Mouse (Mus musculus) left cerebral cortex, postnatal 10 days (tissue): Measurements from ENCODE around the gene a. TPM values are rescaled to one million over a fixed set of nuclear protein-coding genes. Genes with fewer than 3 reads are reported as not detected.

Experiments used
- DNase-seq, 2 experiments: peaks; one replicate each; pipeline ENCODE4 v3.0.0; 2021 to 2022; ENCODE audit warnings: low spot score in 2 of 2, mixed read lengths in 1 of 2; ENCODE audit errors: extremely low spot score in 1 of 2
- intact Hi-C: fragments of 180-260 bp; cut with DNase I; formaldehyde crosslinking; loops from one replicate; pipeline ENCODE4 v1.15.1; 2025
- total RNA-seq, 2 experiments: library from RNA; stranded (reverse); gene quantifications; 2 replicates each; pipeline ENCODE4 v1.2.3; 2021

Gene a
- total RNA-seq, 2 experiments from 2014 or later, result 0.77 TPM; not detected in 1

DNA sequence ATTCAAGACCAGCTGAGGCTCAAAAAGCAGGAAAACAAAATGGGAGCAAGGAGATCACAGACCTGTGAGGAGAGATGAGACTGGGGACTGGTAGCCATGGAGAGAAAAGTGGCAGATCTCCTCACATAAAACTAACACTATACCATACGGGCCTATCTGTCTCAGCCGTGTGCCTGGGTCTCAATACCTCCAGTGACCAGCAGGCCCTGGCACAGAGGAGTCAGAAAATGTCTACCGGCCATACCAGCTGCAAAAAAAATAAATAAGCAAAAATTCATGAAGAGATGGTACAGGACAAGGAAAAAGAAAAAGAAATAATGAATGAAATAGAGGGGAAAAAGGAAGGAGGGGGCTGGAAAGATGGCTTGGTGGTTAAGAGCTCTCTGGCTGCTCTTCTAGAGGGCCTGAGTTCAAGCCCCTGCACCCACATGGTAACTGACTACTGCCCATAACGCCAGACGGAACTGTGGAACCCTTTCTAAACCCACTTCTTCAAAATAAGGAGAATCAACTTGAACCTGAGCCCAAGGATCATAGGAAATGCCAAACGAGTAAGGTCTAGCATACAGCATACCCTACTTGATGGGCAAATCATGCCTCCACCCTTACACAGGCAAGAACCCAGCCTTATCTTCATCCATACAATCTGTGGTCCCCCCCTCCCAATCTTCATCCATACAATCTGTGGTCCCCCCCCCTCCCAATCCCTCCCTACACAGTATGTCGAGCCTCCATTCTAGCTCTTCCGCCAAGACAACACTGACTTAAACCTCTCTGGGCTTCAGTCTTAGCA lies 281.3 kb downstream of the a start:
- DNase-seq, result no peak
- intact Hi-C loops, result no loop called here

- no peak for DNase-seq
- intact Hi-C loops, result no loop called here
These were observed 282.1 kb downstream of the a start for GRCm38 (mm10) chr2:155073347-155073746.

DNA sequence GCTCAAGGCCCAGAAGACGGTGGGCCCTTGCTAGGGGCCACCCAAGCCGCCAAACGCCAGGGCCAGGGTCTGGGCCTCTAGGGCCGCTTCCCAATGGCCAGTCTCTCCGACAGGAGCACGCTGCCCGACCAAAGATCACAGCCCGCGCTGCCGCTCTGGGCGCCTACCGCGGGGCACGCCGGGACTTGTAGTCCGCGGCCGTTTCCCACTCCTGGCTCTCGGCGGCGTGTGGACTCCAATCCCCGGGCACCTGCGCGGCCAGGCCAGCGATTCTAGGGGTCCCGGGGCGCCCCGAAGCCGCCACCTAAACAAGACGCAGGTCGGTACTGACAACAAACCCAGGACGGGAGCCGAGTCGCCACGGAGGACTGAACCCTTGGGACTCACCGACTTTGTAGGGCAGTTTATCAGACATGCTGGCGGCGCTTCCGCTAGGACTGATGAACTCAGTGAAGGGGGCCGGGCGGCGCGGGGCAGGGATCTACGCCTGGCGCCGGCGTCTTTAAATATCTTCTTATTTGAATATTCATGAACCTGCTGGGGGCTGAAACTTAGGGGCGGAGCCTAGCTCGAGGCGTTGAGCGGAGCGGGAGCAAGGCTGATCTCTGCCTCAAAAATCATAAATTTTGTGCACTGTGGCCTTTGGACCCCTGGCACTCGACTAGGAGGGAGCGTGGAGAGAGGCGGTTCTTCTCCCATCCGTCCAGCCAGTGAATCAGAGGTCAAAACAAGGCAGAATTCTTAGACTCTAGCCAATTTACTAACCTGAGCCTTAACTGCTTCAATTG lies 283.0 kb downstream of the a start, which contains the start of gene Ahcy:
Gene Ahcy, minus strand, starts transcription at position 520 of the 788 bp plus-strand sequence.
- DNase-seq, result peak; percentile 80 to 93
- intact Hi-C loops, result no loop called here

DNA sequence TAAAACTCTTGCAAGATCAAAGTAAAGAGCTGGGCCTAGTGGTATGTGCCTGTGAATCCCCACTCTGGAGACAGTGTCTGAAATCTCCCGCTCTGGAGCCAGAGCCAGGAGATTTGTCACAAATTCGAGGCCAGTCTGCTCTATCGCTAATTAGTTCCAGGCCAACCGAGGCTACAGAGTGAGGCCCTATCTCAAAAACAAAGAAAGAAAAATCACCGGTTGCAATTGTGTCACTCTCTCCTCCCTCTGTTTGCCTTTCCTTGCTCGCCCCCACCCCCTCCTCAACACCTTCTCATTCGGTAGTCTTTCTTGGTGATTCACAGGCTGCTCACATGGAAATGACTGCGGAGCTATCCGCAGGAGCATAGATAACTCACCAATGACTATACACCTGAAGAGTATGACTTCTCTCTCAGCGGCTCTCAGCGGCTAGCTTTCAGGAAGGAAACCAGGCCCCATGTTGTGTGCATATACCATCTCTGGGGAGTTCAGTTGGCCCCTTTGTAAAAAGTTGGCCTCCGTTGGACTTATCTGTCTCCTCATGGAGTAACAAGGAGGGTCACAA lies 283.6 kb downstream of the a start:
- intact Hi-C loops, result no loop called here
- peak in 1 of 2 experiments; percentile 11 for DNase-seq

GRCm38 (mm10) chr2:155075649-155076048 lies 284.4 kb downstream of the a start:
- DNase-seq, result no peak
- intact Hi-C loops, result no loop called here

DNA sequence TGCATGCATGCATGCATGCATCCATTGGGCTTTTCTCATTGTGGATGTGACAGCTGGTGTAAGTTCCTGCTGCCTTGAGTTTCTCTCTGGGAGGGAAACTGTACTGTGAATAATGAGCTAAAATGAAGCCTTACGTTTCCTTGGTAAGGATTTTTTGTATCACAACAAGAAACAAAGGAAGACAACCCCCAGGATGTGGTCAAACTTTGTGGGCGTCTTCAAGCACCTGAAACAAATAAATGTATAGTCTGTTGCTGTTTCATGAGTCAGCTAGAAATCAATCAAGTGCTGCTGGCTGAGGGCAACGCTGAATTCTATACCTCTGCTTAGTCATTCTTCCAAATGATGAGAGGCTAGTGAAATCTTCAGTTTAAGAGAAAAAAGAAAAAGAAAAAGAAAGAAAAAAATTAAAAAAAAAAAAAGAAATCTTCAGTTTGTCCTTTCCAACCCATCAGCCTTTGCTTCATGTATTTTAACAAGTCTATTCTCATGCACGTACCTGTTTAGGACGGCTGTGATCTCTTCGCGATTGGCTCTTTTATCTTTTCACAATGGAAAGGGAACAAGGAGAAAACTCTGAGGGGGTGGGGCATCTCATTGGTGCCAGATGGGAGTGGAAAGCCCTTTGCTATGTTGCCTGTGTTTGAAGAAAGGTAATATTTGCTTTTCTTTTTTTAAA lies 288.4 kb downstream of the a start:
- intact Hi-C loops, result loop anchor here (5.0 kb wide), 1 partner anchor 53 kb away; the partner anchor contains the start of gene Itch
- no peak for DNase-seq

GRCm38 (mm10) chr2:155080179-155080530 lies 289.0 kb downstream of the a start:
- intact Hi-C loops, result loop anchor here (5.0 kb wide), 1 partner anchor 52 kb away; the partner anchor contains the start of gene Itch

DNA sequence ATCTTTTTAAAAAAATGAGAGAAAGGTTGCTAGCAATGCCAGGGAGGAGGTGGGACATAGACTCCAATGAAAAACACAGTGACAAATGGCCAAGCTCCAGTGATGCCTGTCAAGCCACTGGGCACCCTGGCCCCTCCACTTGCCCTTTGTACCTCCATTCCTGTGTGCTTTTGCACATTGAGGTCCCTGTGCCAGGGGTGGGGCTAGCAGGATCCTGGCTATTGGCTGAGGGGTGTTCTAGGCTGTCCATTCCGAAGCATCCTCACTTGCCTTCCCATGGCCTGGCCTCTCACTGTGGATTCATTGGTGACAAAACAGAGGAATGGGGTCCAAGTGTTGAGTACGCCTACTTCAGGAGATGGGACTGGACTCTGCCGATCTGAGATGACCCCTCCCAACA lies 289.9 kb downstream of the a start:
- intact Hi-C loops, result loop anchor here (5.0 kb wide), 1 partner anchor 51 kb away; the partner anchor contains the start of gene Itch
- DNase-seq, result no peak

More at GRCm38 (mm10) chr2:155080179-155080530, 289.0 kb downstream of the a start:
- DNase-seq, result no peak

- intact Hi-C loops, result loop anchor here (5.0 kb wide), 1 partner anchor 50 kb away; the partner anchor contains the start of gene Itch
- peak; percentile 37 to 65 for DNase-seq
These were observed 291.1 kb downstream of the a start for GRCm38 (mm10) chr2:155082121-155082803.

DNA sequence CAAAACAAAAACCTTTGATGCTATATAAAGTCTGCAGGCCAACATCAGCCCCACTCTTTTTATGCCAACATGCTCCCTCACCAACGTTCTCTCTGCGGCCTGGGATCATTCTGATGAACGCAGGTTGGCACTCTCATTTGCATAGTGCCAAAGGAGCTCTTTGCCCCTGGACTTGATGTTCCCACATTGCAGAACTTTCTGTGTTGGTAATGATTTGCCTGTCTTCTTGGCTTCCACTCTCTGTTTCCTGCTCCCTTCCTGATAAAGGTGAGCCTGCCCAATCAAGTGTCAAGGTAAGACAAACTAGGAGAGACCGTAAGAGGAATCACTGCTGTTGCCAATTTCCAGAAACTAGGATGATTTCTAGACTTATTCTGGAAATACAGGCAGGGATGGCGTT lies 293.3 kb downstream of the a start:
- no peak for DNase-seq
- intact Hi-C loops, result loop anchor here (5.0 kb wide), 1 partner anchor 48 kb away; the partner anchor contains the start of gene Itch

DNA sequence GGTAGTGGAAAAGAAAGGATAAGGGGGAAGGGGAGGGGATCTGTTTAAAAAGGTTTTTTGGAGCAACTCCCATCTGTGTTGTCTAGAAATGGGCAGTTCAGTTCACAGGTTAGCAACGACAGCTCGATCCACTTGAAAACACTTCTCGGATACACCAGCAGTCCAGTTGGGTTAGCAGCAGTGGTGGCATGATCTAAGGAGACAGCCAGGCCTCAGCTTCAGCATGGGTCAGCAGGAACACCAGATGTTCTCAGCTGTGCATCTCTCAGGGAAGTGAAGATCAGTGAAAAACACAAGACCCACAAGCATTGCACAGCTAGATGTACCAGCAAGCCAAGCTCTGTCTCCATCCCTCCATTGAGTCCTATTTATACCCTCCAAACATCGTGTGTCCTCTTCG lies 295.1 kb downstream of the a start:
- intact Hi-C loops, result no loop called here

GRCm38 (mm10) chr2:155088264-155088663 lies 297.1 kb downstream of the a start:
- intact Hi-C loops, result no loop called here
- DNase-seq, result no peak

More for the DNA sequence above, 295.1 kb downstream of the a start:
- DNase-seq, result no peak

DNA sequence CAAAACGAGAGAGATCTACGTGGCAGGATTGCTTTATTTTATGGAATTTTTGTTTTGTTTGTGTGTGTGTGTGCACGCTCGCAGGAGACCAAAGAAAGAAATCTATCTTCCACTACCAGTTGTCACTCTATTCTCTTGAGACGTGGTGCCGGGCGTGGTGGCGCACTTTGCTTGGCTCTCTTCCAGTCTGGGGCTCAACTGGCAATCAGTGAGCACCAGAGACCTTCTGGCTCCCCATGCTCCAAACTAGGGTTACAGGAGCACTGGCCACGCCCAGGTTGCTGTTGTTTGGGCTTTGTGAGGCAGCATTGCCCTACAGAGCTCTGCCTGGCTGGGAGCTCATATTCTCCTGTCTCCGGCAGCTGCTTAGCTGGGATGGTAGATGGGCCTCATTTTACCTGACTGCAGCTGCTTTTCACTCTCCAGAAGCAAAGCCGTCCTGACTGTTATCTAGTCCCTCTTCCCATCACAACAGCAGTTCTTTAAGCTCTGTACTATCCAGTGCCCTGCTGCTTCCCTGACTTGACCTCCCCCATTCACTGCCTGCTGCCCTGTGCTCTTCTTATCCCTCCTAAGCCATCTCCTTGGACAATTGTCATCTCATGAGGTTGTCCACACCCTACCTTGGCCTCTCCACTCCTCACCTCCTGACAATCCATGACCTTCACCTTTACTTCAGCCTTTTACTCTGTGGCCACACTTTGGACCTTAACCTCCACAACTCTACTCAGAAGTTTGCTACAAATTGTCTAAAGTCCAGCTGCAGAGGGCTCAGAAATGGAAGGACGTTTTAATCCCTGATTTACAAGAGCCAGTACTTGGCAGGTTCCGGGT lies 299.9 kb downstream of the a start:
- DNase-seq, result no peak
- intact Hi-C loops, result no loop called here

DNA sequence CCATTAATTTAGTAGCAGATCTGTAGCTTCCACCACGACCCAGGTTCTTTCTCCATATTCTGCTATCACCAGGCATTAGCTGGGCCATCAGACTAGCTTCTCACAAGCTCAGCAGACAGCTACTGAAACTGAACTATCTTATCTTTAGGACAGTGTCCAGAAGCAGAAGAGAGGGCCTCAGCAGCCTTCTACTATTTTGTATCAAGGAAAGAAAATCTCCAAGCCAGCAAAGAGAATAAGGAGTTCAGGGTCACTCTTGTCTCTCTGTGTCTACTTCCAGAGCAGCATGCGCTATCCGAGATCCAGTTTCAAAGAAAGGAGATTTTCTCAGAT lies 300.5 kb downstream of the a start:
- DNase-seq, result no peak
- intact Hi-C loops, result no loop called here

DNA sequence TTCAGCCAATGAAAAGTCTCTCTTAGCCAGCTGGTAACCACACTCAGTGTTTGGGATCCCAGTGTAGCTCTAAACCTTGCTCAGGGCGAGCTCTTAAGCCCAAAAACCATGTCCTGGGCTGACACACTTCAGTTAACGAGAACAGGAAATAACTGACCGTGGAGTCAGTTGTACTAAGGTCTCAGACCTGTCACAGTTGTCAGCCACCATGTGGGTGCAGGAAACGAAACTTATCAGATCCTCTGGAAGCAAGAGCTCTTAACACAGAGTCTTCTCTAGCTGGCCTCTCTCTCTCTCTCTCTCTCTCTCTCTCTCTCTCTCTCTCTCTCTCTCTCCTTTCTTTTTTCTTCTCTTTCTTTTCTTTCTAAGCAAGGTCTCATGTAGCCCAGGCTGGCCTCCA lies 302.2 kb downstream of the a start:
- intact Hi-C loops, result no loop called here
- DNase-seq, result no peak

- no peak for DNase-seq
- intact Hi-C loops, result no loop called here
These were observed 307.6 kb downstream of the a start for GRCm38 (mm10) chr2:155098720-155099380.

DNA sequence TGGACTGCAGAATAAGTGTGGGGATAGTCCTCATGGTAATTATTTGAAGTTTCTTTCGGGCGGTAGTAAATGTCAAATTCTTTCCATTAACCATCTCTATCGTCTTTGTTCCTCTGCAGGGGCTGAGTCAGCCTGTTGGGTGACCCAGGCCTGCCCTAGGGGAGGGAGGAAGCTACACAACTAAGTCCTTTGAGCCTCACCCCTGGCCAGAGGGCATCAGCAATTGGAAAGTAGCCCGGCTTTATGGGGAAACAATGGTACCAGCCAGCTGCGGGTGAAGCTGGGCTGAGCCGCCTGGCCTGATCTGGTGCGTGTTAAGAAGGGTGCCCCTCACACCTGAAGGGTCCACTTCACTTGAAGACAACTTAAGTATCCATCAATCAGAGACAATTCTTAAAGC lies 308.2 kb downstream of the a start:
- intact Hi-C loops, result no loop called here
- no peak for DNase-seq
